Mouse (Mus musculus) heart, embryonic 13.5 days (tissue): ENCODE results near the gene Limk2. TPM values are rescaled to one million over a fixed set of nuclear protein-coding genes. Genes with fewer than 3 reads are reported as not detected.

ENCODE experiments used
- ATAC-seq: fragments of 200-750 bp; cut with Nextera tagmentation; 2 replicates; pipeline ENCODE4 v1.8.0; 2017; ENCODE audit warnings: moderate TSS enrichment; ENCODE audit not compliant: insufficient number of reproducible peaks, low FRiP score, low TSS enrichment; ENCODE audit errors: extremely low read depth
- H3K27ac ChIP-seq: fragments of 300-500 bp; sonication (generic); replicated peaks from 2 replicates; pipeline ENCODE4 v1.5.1; 2015; ENCODE audit warnings: moderate library complexity, mild to moderate bottlenecking, inconsistent platforms
- H3K27me3 ChIP-seq: fragments of 300-500 bp; sonication (generic); replicated peaks from 2 replicates; pipeline ENCODE4 v1.6.1; 2015; ENCODE audit warnings: mild to moderate bottlenecking, inconsistent platforms
- H3K36me3 ChIP-seq: fragments of 300-500 bp; sonication (generic); 2 replicates; pipeline ENCODE4 v1.6.1; 2015; ENCODE audit warnings: mild to moderate bottlenecking, inconsistent platforms
- H3K4me1 ChIP-seq: fragments of 300-500 bp; sonication (generic); 2 replicates; pipeline ENCODE4 v1.6.1; 2015; ENCODE audit warnings: inconsistent platforms
- H3K4me2 ChIP-seq: fragments of 300-500 bp; sonication (generic); 2 replicates; pipeline ENCODE4 v1.6.1; 2015; ENCODE audit warnings: inconsistent platforms, mild to moderate bottlenecking, moderate library complexity
- H3K4me3 ChIP-seq: fragments of 300-500 bp; sonication (generic); 2 replicates; pipeline ENCODE4 v1.5.1; 2015; ENCODE audit warnings: moderate library complexity, mild to moderate bottlenecking, inconsistent platforms
- H3K9ac ChIP-seq: fragments of 300-500 bp; sonication (generic); 2 replicates; pipeline ENCODE4 v1.6.1; 2015; ENCODE audit warnings: inconsistent platforms, mild to moderate bottlenecking, moderate library complexity
- H3K9me3 ChIP-seq: fragments of 300-500 bp; sonication (generic); 2 replicates; pipeline ENCODE4 v1.6.1; 2016; ENCODE audit warnings: inconsistent platforms
- WGBS: fragments of 180-500 bp; shearing (Covaris S2); methylation state at CpG from one replicate; pipeline ENCODE4 v1.1.7; 2015; ENCODE audit warnings: mixed read lengths; 5-methylcytosine and 5-hydroxymethylcytosine counted together
- polyA plus RNA-seq: library from polyadenylated mRNA; unstranded; fragments of >200 nt; fragmentation: Nextera tagmentation; extraction: Ambion mirVana; gene quantifications from 2 replicates; pipeline ENCODE4 v1.2.1, GENCODE M21; 2015

The Limk2 gene
- polyA plus RNA-seq: 50.4 and 58.3 TPM in 2 replicates

DNA sequence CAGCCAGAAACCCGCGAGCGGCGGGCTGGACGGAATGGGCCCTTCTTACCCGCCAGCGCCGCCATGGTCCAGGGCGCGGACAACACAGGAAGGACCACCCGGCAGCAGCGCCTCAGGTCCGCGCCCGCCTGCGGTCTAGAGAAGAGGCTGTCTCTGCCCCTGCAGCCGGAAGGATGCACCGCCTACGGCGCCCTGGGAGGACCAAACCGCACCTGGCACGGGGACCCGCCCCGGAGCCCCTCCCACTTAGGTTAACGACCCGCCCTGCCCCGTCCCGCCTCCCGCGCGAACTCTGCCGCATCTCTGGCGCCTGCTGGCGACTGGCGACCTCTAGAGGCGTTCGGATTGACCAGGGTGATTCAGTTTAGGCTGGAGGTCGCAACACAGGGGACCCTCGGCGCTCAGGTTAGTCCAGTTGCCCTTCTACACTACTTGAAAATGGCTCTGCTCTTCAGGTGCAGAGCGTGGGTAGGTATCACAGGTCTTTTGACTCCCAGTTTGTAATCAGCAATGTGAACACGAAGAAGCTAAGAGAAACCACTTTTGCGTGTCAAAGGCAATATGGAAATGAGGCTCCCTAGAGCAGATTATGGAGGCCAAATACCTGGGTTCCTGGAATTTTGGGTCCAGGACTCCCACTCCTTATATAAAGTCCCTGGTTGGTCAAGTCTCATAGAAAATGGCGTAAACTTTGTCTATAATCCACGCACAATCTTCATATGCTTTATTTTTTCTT lies at the start of gene Limk2:
Gene Limk2, minus strand, starts transcription at position 193 of the 736 bp plus-strand sequence.
- peak within 1 kb of the TSS; percentile 84 for H3K9ac ChIP-seq
- peak within 1 kb of the TSS; percentile 92 for H3K4me2 ChIP-seq
- peak within 1 kb of the TSS; percentile 71 for H3K27ac ChIP-seq
- peaks cover 4% of the 10 kb centered on the region for H3K36me3 ChIP-seq
- H3K4me3 ChIP-seq: peak within 1 kb of the TSS; percentile 76
- peaks cover 20% of the 10 kb centered on the region for H3K4me1 ChIP-seq
- 4% methylated on average over 40 of the region's 45 CpGs for WGBS
- no peaks in the 10 kb centered on the region for H3K9me3 ChIP-seq
- no peaks in the 10 kb centered on the region for H3K27me3 ChIP-seq
- peak; percentile 96 for ATAC-seq

- WGBS: 71% methylated on average over 8 of the region's 13 CpGs
- Histone ChIP-seq H3K4me3 (no peak overlapping the region), H3K27ac (no peak overlapping the region), H3K9me3 (no peaks in the 10 kb centered on the region), H3K9ac (no peak overlapping the region), H3K27me3 (no peaks in the 10 kb centered on the region), H3K4me1 (peaks cover 5% of the 10 kb centered on the region), H3K4me2 (no peak overlapping the region), H3K36me3 (peaks cover 32% of the 10 kb centered on the region)
- ATAC-seq: no peak
These were observed 49.6 kb upstream of the Limk2 start for GRCm38 (mm10) chr11:3458428-3459104.

DNA sequence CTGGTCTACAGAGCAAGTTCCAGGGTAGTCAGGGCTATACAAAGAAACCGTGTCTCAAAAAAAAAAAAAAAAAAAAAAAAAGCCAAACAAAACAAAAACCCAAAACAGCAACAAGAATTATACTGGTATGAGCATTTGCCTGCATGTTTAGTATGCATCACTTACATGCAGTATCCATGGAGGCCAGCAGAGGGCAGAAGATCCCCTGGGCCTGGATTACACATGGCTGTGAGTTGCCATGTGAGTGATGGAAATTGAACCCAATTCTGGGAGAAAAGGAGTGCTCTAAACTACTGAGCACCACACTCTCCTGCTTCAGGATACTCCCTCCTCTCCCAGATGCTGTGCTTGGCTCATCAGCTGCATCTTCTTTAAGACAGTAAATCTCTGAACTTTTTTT lies 47.4 kb upstream of the Limk2 start:
- Histone ChIP-seq H3K27me3 (no peaks in the 10 kb centered on the region), H3K27ac (no peak overlapping the region), H3K4me2 (no peak overlapping the region), H3K9me3 (no peaks in the 10 kb centered on the region), H3K9ac (no peak overlapping the region), H3K36me3 (peaks cover 32% of the 10 kb centered on the region), H3K4me3 (no peak overlapping the region), H3K4me1 (peaks cover 15% of the 10 kb centered on the region)
- WGBS: 25% methylated on average over 1 of the region's 1 CpGs
- ATAC-seq: no peak

DNA sequence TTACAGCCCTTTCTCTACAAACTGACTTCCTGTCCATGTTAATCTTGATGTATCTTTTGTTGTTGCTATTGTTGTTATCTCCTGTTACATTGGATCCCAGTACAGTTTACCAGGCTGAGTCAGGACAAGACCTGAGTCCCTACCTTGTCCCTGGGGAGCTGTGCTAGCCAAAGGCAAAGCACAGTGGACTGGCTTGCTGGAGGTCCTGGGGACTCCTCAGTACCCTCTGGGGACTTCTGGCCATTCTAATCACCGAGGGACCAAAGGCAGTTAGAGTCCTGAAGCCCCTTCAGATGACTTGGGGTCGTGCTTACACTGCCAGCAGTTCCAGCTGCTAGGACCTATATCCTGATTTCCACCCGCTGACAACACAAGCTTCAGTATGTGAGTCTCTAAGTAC lies 45.5 kb upstream of the Limk2 start:
- Histone ChIP-seq H3K27ac (no peak overlapping the region), H3K9me3 (no peaks in the 10 kb centered on the region), H3K4me2 (no peak overlapping the region), H3K9ac (no peak overlapping the region), H3K36me3 (peaks cover 32% of the 10 kb centered on the region), H3K27me3 (no peaks in the 10 kb centered on the region), H3K4me3 (no peak overlapping the region), H3K4me1 (peaks cover 28% of the 10 kb centered on the region)
- no peak for ATAC-seq
- 95% methylated on average over 3 of the region's 3 CpGs for WGBS

GRCm38 (mm10) chr11:3453467-3453866 lies 44.5 kb upstream of the Limk2 start:
- peaks cover 28% of the 10 kb centered on the region for H3K4me1 ChIP-seq
- ATAC-seq: no peak
- peak overlapping the region; percentile 95 for H3K4me2 ChIP-seq
- H3K9me3 ChIP-seq: no peaks in the 10 kb centered on the region
- peak overlapping the region; percentile 95 for H3K4me3 ChIP-seq
- peak overlapping the region; percentile 89 for H3K9ac ChIP-seq
- H3K27me3 ChIP-seq: no peaks in the 10 kb centered on the region
- H3K27ac ChIP-seq: no peak overlapping the region
- H3K36me3 ChIP-seq: peaks cover 34% of the 10 kb centered on the region
- WGBS: 61% methylated on average over 6 of the region's 6 CpGs

- peaks cover 36% of the 10 kb centered on the region for H3K36me3 ChIP-seq
- H3K27me3 ChIP-seq: no peaks in the 10 kb centered on the region
- H3K4me2 ChIP-seq: peak overlapping the region; percentile 95
- no peak for ATAC-seq
- peaks cover 28% of the 10 kb centered on the region for H3K4me1 ChIP-seq
- H3K4me3 ChIP-seq: peak overlapping the region; percentile 95
- no peaks in the 10 kb centered on the region for H3K9me3 ChIP-seq
- H3K27ac ChIP-seq: peak overlapping the region; percentile 96
- peak overlapping the region; percentile 89 for H3K9ac ChIP-seq
- under 1% methylated on average over 9 of the region's 9 CpGs for WGBS
These were observed 43.8 kb upstream of the Limk2 start for GRCm38 (mm10) chr11:3452769-3453168.

GRCm38 (mm10) chr11:3452167-3452639 lies 43.2 kb upstream of the Limk2 start, which contains the start of gene Rnf185:
Gene Rnf185, minus strand, starts transcription at chr11:3452363.
- Histone ChIP-seq H3K27ac (peak within 1 kb of the TSS; percentile 96), H3K4me2 (peak within 1 kb of the TSS; percentile 95), H3K9ac (peak within 1 kb of the TSS; percentile 93), H3K4me3 (peak within 1 kb of the TSS; percentile 95), H3K9me3 (no peaks in the 10 kb centered on the region), H3K36me3 (peaks cover 33% of the 10 kb centered on the region), H3K27me3 (no peaks in the 10 kb centered on the region), H3K4me1 (peaks cover 28% of the 10 kb centered on the region)
- peak; percentile 95 for ATAC-seq
- WGBS: under 1% methylated on average over 45 of the region's 45 CpGs

DNA sequence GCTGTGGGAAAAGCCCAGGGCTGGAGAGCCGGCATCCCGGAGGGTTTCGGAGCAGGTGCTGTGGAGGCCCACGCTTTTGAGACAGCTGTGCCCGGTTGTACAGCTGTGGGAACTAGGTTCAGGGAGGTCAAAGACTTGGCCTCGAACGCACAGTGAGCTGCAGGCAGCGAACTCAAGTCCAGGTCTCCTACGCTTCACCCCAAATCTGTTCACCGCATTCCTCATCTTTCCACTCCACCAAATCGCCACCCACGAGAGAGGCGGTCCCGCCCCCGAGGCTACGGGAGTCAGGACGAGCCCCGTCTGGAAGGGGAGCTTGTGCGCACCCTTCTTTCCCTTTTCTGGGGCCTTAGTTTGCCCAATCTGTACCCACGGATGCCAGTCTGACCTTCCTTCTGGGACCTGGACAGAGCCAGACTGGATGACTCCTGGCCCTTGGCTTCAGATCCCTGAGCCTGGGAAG lies 42.7 kb upstream of the Limk2 start:
- Histone ChIP-seq H3K27ac (peak overlapping the region; percentile 96), H3K9me3 (no peaks in the 10 kb centered on the region), H3K9ac (peak overlapping the region; percentile 93), H3K27me3 (no peaks in the 10 kb centered on the region), H3K4me1 (peaks cover 28% of the 10 kb centered on the region), H3K4me3 (peak overlapping the region; percentile 95), H3K4me2 (peak overlapping the region; percentile 95), H3K36me3 (peaks cover 28% of the 10 kb centered on the region)
- peak; percentile 38; the same call in 1 of the 2 replicates for ATAC-seq
- WGBS: under 1% methylated on average over 20 of the region's 20 CpGs

DNA sequence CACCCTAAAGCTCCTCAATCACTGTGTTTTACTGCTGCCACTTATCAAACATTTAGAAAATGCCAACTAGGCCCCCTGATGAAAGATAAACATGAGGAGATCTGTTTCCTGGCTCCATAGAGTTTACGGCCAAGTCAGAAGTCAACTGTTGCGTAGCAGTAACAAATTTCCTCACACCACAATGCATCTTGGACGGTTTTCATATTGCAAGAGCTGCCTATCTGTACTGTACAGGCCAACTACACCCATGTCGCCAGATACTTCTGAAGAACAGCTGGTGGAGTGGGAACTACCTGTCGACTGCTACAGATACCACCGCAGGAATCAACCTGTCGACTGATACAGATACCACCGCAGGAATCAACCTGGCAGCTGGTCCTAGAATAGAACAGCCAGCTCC lies 35.9 kb upstream of the Limk2 start:
- H3K9ac ChIP-seq: no peak overlapping the region
- H3K4me1 ChIP-seq: peaks cover 25% of the 10 kb centered on the region
- H3K27me3 ChIP-seq: no peaks in the 10 kb centered on the region
- H3K4me3 ChIP-seq: no peak overlapping the region
- peaks cover 4% of the 10 kb centered on the region; the same call in 1 of the 2 replicates for H3K36me3 ChIP-seq
- H3K9me3 ChIP-seq: no peaks in the 10 kb centered on the region
- WGBS: 59% methylated on average over 8 of the region's 8 CpGs
- no peak for ATAC-seq
- H3K4me2 ChIP-seq: no peak overlapping the region
- no peak overlapping the region for H3K27ac ChIP-seq

- Histone ChIP-seq H3K9me3 (no peaks in the 10 kb centered on the region), H3K9ac (no peak overlapping the region), H3K4me3 (no peak overlapping the region), H3K4me2 (no peak overlapping the region), H3K36me3 (peaks cover 2% of the 10 kb centered on the region; the same call in 1 of the 2 replicates), H3K27ac (no peak overlapping the region), H3K27me3 (no peaks in the 10 kb centered on the region), H3K4me1 (peaks cover 24% of the 10 kb centered on the region)
- no peak for ATAC-seq
- WGBS: 86% methylated on average over 2 of the region's 2 CpGs
These were observed 34.1 kb upstream of the Limk2 start for GRCm38 (mm10) chr11:3443091-3443490.

- Histone ChIP-seq H3K4me3 (no peak overlapping the region), H3K27me3 (no peaks in the 10 kb centered on the region), H3K9ac (no peak overlapping the region), H3K9me3 (no peaks in the 10 kb centered on the region), H3K4me1 (peaks cover 26% of the 10 kb centered on the region), H3K4me2 (no peak overlapping the region), H3K36me3 (peaks cover 4% of the 10 kb centered on the region; the same call in 1 of the 2 replicates), H3K27ac (no peak overlapping the region)
- WGBS: 69% methylated on average over 4 of the region's 4 CpGs
- no peak for ATAC-seq
These were observed 33.7 kb upstream of the Limk2 start for GRCm38 (mm10) chr11:3442677-3443076.
